Mouse (Mus musculus): ENCODE measurements around the gene Gucy1a1. TPM values are rescaled to one million over a fixed set of nuclear protein-coding genes. Genes with fewer than 3 reads are reported as not detected.
"Not testable (repeated sequence)": the region's sequence is repeated elsewhere in the genome, so short reads cannot be mapped to it uniquely, and the experiment has no call there.

The Gucy1a1 gene
- 1 to 10 TPM; 5.9 to 7.0 TPM for total RNA-seq (2021)
- long read RNA-seq, experiment 1, partial matches to known transcripts = 1 of 1 reads
- long read RNA-seq, experiment 1, other reads (novel, unspliced or antisense) = 0 of 1 reads
- long read RNA-seq, experiment 2, full-length matches to known transcripts = 3 of 3 reads
- long read RNA-seq, experiment 2, partial matches to known transcripts = 0 of 3 reads
- long read RNA-seq, experiment 2, other reads (novel, unspliced or antisense) = 0 of 3 reads

- DNase-seq = peak; percentile 47
These were observed at the start of gene Gucy1a1 for GRCm38 (mm10) chr3:82145126-82145901. Gene Gucy1a1, minus strand, starts transcription at chr3:82145789.

- DNase-seq = no peak
These were observed 46.1 kb upstream of the Gucy1a1 start for GRCm38 (mm10) chr3:82191559-82192245.

GRCm38 (mm10) chr3:82185626-82186025 is 40.0 kb upstream of the Gucy1a1 start:
- DNase-seq = no peak

- DNase-seq = no peak
These were observed 35.9 kb upstream of the Gucy1a1 start for GRCm38 (mm10) chr3:82181500-82181899.

- DNase-seq = peak; percentile 20
These were observed 34.7 kb upstream of the Gucy1a1 start for GRCm38 (mm10) chr3:82180253-82180652.

GRCm38 (mm10) chr3:82175501-82175900 is 29.9 kb upstream of the Gucy1a1 start:
- no peak for DNase-seq

- DNase-seq = no peak
These were observed 21.5 kb upstream of the Gucy1a1 start for GRCm38 (mm10) chr3:82167064-82167463.

GRCm38 (mm10) chr3:82165937-82166336 is 20.3 kb upstream of the Gucy1a1 start:
- DNase-seq = no peak

GRCm38 (mm10) chr3:82162992-82163391 is 17.4 kb upstream of the Gucy1a1 start:
- DNase-seq = not testable (repeated sequence)

- no peak for DNase-seq
These were observed 389 bp upstream of the Gucy1a1 start for GRCm38 (mm10) chr3:82145978-82146377.

- no peak for DNase-seq
These were observed 864 bp downstream of the Gucy1a1 start for GRCm38 (mm10) chr3:82144725-82145125.

GRCm38 (mm10) chr3:82140781-82141180 is 4.8 kb downstream of the Gucy1a1 start:
- no peak for DNase-seq

GRCm38 (mm10) chr3:82138002-82138667 is 7.5 kb downstream of the Gucy1a1 start:
- DNase-seq = no peak

- no peak for DNase-seq
These were observed 10.1 kb downstream of the Gucy1a1 start for GRCm38 (mm10) chr3:82135483-82135882.

GRCm38 (mm10) chr3:82129258-82129657 is 16.3 kb downstream of the Gucy1a1 start:
- DNase-seq = no peak

- DNase-seq = no peak
These were observed 21.0 kb downstream of the Gucy1a1 start for GRCm38 (mm10) chr3:82124567-82124966.

- DNase-seq = no peak
These were observed 26.7 kb downstream of the Gucy1a1 start for GRCm38 (mm10) chr3:82118916-82119315.

- no peak for DNase-seq
These were observed 33.1 kb downstream of the Gucy1a1 start for GRCm38 (mm10) chr3:82112439-82112838.

- no peak for DNase-seq
These were observed 33.6 kb downstream of the Gucy1a1 start for GRCm38 (mm10) chr3:82111986-82112385.

GRCm38 (mm10) chr3:82108951-82109350 is 36.6 kb downstream of the Gucy1a1 start:
- DNase-seq = no peak

- no peak for DNase-seq
These were observed 41.4 kb downstream of the Gucy1a1 start for GRCm38 (mm10) chr3:82104229-82104628.

- DNase-seq = no peak
These were observed 46.5 kb downstream of the Gucy1a1 start for GRCm38 (mm10) chr3:82099127-82099526.

GRCm38 (mm10) chr3:82096801-82097200 is 48.8 kb downstream of the Gucy1a1 start:
- no peak for DNase-seq
